Mouse (Mus musculus) G1E (cell line): ENCODE results near the gene Gm26558. TPM values are rescaled to one million over a fixed set of nuclear protein-coding genes. Genes with fewer than 3 reads are reported as not detected.

Experiments used
- ATAC-seq: 2 replicates; pipeline ENCODE4 v1.8.0; 2016; ENCODE audit warnings: mild to moderate bottlenecking; ENCODE audit not compliant: insufficient number of reproducible peaks, poor library complexity, low FRiP score, severe bottlenecking; ENCODE audit errors: extremely low read depth
- DNase-seq: peaks from one replicate; pipeline ENCODE4 v3.0.0; 2012; ENCODE audit warnings: low spot score
- H3K27me3 ChIP-seq: 2 replicates; pipeline ENCODE4 v1.6.1; 2012; ENCODE audit warnings: mild to moderate bottlenecking, low read length, inconsistent platforms; ENCODE audit not compliant: insufficient read depth
- H3K36me3 ChIP-seq: replicated peaks from 2 replicates; pipeline ENCODE3; 2012; ENCODE audit warnings: mild to moderate bottlenecking, inconsistent platforms
- H3K4me1 ChIP-seq: 2 replicates; pipeline ENCODE4 v1.6.1; 2012; ENCODE audit warnings: low read depth, low read length, inconsistent platforms, mixed read lengths; ENCODE audit not compliant: insufficient read depth
- H3K4me3 ChIP-seq: 2 replicates; pipeline ENCODE4 v1.5.1; 2012; ENCODE audit warnings: low read depth, mild to moderate bottlenecking, inconsistent platforms, low read length, moderate library complexity, mixed read lengths
- H3K9me3 ChIP-seq: replicated peaks from 2 replicates; pipeline ENCODE4 v1.6.1; 2012; ENCODE audit warnings: inconsistent platforms
- CTCF ChIP-seq: IDR thresholded peaks from 2 replicates; pipeline ENCODE4 v1.5.1; 2012; ENCODE audit warnings: low read depth, low read length, inconsistent platforms, mixed read lengths
- GATA1 ChIP-seq: IDR thresholded peaks from 2 replicates; pipeline ENCODE4 v1.6.1; 2012; ENCODE audit warnings: borderline replicate concordance, low read length, inconsistent platforms, mixed read lengths
- GATA2 ChIP-seq: IDR thresholded peaks from 2 replicates; pipeline ENCODE4 v1.6.1; 2012; ENCODE audit warnings: low read depth, low read length, inconsistent platforms, borderline replicate concordance
- POLR2AphosphoS5 ChIP-seq: IDR thresholded peaks from 2 replicates; pipeline ENCODE4 v1.6.1; 2012; ENCODE audit warnings: low read depth, low read length, inconsistent platforms; ENCODE audit not compliant: insufficient replicate concordance
- TAL1 ChIP-seq: conservative IDR thresholded peaks from 2 replicates; pipeline ENCODE4 v1.6.1; 2012; ENCODE audit warnings: low read depth, low read length, inconsistent platforms, mixed read lengths
- polyA plus RNA-seq: library from polyadenylated mRNA; stranded (reverse); fragments of >175 nt; gene quantifications from 2 replicates; pipeline ENCODE4 v1.2.3, GENCODE M21; 2012
- total RNA-seq, 2 experiments: library from RNA; stranded (forward) in 1 of 2; stranded (reverse) in 1 of 2; fragments of 200-1000 nt in 1 of 2; fragments of >200 nt in 1 of 2; fragmentation: Nextera tagmentation in 1 of 2; gene quantifications; 2 replicates each; pipeline ENCODE4 v1.2.3; 2014 to 2017

Gene Gm26558
- not detected in 2 replicates for total RNA-seq (2014; fragmentation: Nextera tagmentation)
- 0.44 TPM in 1 of 2 replicates, not detected in the other for total RNA-seq (2017)
- polyA plus RNA-seq, result 0.05 and 0.08 TPM in 2 replicates

GRCm38 (mm10) chr2:70661715-70662495 is at the start of gene Gm26558:
TSS of gene Gm26558 (minus strand) at chr2:70662108.
- H3K9me3 ChIP-seq, result no peaks in the 10 kb centered on the region
- peak within 1 kb of the TSS; percentile 90 for H3K4me3 ChIP-seq
- DNase-seq, result no peak
- peaks cover 14% of the 10 kb centered on the region for H3K27me3 ChIP-seq
- H3K36me3 ChIP-seq, result peaks cover 26% of the 10 kb centered on the region
- peaks cover 43% of the 10 kb centered on the region for H3K4me1 ChIP-seq
- TF ChIP-seq GATA2, result no peak
- TF ChIP-seq CTCF, result no peak
- no peak for TF ChIP-seq GATA1
- no peak for TF ChIP-seq TAL1
- no peak for TF ChIP-seq POLR2AphosphoS5
- no peak for ATAC-seq

GRCm38 (mm10) chr2:70710878-70711277 is 49.0 kb upstream of the Gm26558 start:
- Histone ChIP-seq H3K9me3 (no peaks in the 10 kb centered on the region), H3K36me3 (peaks cover 72% of the 10 kb centered on the region), H3K4me1 (peaks cover 18% of the 10 kb centered on the region), H3K27me3 (no peaks in the 10 kb centered on the region), H3K4me3 (no peak overlapping the region)
- no peak for TF ChIP-seq TAL1
- no peak for TF ChIP-seq POLR2AphosphoS5
- TF ChIP-seq GATA2, result no peak
- TF ChIP-seq CTCF, result no peak
- no peak for TF ChIP-seq GATA1
- DNase-seq (no peak), ATAC-seq (no peak)

- Histone ChIP-seq H3K4me3 (no peak overlapping the region), H3K36me3 (peaks cover 68% of the 10 kb centered on the region), H3K27me3 (no peaks in the 10 kb centered on the region), H3K9me3 (no peaks in the 10 kb centered on the region), H3K4me1 (peaks cover 18% of the 10 kb centered on the region)
- ATAC-seq, result no peak
- DNase-seq, result no peak
- TF ChIP-seq CTCF (no peak), TAL1 (no peak), GATA1 (no peak), GATA2 (no peak), POLR2AphosphoS5 (no peak)
Measured at GRCm38 (mm10) chr2:70710236-70710635, 48.3 kb upstream of the Gm26558 start.

- H3K4me3 ChIP-seq, result no peak overlapping the region
- no peaks in the 10 kb centered on the region for H3K27me3 ChIP-seq
- peaks cover 66% of the 10 kb centered on the region for H3K36me3 ChIP-seq
- peaks cover 26% of the 10 kb centered on the region for H3K4me1 ChIP-seq
- no peak for DNase-seq
- no peaks in the 10 kb centered on the region for H3K9me3 ChIP-seq
- TF ChIP-seq GATA2 (no peak), CTCF (no peak), GATA1 (no peak), POLR2AphosphoS5 (no peak), TAL1 (no peak)
- no peak for ATAC-seq
Measured at GRCm38 (mm10) chr2:70708986-70709730, 47.2 kb upstream of the Gm26558 start.

DNA sequence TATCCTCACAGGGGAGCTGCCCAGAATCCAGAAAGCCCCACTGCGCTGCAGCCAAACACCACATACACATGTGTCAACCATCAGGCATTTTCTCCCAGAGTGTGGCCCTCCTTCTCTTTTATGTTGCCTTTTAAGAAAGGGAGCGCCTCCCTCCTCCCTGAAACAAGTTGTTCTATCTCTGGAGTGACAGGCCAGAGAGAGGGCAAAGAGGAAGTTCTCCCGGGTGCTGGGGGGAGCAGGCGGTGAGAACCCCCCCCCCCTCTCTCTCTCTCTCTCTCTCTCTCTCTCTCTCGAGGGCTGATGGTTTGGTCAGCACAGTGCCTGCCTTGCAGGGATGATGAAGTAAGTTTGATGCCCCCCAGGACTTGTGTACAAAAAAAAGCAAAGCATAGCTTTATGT is 40.5 kb upstream of the Gm26558 start:
- peaks cover 17% of the 10 kb centered on the region for H3K36me3 ChIP-seq
- peaks cover 18% of the 10 kb centered on the region for H3K4me1 ChIP-seq
- ATAC-seq (peak; percentile 40; the same call in 1 of the 2 replicates), DNase-seq (peak; percentile 37)
- H3K9me3 ChIP-seq, result no peaks in the 10 kb centered on the region
- TF ChIP-seq GATA1 (no peak), TAL1 (no peak), POLR2AphosphoS5 (no peak), CTCF (no peak), GATA2 (no peak)
- no peak overlapping the region for H3K4me3 ChIP-seq
- H3K27me3 ChIP-seq, result no peaks in the 10 kb centered on the region

- no peaks in the 10 kb centered on the region for H3K27me3 ChIP-seq
- H3K4me3 ChIP-seq, result no peak overlapping the region
- no peak for TF ChIP-seq GATA1
- no peak for TF ChIP-seq GATA2
- TF ChIP-seq POLR2AphosphoS5, result no peak
- no peak for TF ChIP-seq CTCF
- peaks cover 18% of the 10 kb centered on the region for H3K4me1 ChIP-seq
- H3K9me3 ChIP-seq, result no peaks in the 10 kb centered on the region
- no peak for DNase-seq
- ATAC-seq, result no peak
- peaks cover 14% of the 10 kb centered on the region for H3K36me3 ChIP-seq
Measured at GRCm38 (mm10) chr2:70701571-70701970, 39.7 kb upstream of the Gm26558 start.
